Mouse (Mus musculus): ENCODE measurements around the gene Tsc22d1.

DNA sequence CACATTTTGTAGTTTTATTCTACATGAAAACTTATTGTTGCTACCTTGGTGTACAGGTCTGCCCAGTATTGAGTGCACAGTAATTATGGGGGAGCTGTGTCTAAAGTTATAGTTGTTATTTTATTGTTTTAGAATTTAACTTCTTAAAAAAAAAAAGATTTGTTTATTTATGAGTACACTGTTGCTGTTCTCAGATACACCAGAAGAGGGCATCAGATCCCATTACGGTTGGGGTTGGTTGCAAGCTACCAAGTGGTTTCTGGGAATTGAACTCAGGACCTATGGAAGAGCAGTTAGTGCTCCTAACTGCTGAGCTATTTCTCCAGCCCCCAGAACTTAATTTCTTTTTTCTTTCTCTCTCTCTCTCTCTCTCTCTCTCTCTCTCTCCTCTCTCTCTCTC lies 59.4 kb downstream of the Tsc22d1 start:
- TF ChIP-seq RAD21 (IDR thresholded peaks at IDR 0.05; ENCODE audit: low read depth, low read length): no peak
- TF ChIP-seq CTCF (conservative IDR thresholded peaks at IDR 0.05 in 1 of 2, IDR thresholded peaks at IDR 0.05 in 1 of 2; ENCODE audit: low read depth in 2 of 2, low read length in 2 of 2): peak; percentile 44 to 47
- TF ChIP-seq POLR2A (IDR thresholded peaks at IDR 0.05; ENCODE audit: low read depth, low read length): no peak
- no peak for TF ChIP-seq EP300 (IDR thresholded peaks at IDR 0.05; ENCODE audit: low read length)
- TF ChIP-seq NRF1 (IDR thresholded peaks at IDR 0.05; ENCODE audit: low read depth, low read length): no peak
- TF ChIP-seq NELFE (IDR thresholded peaks at IDR 0.05; ENCODE audit: low read depth, low read length): no peak
- TF ChIP-seq RCOR1 (conservative IDR thresholded peaks at IDR 0.05; ENCODE audit: low read depth, low read length): no peak
